Mouse (Mus musculus): Measurements from ENCODE around the gene Tmbim1. TPM values are rescaled to one million over a fixed set of nuclear protein-coding genes. Genes with fewer than 3 reads are reported as not detected.

The Tmbim1 gene
- polyA plus RNA-seq, 1 experiment from 2014 or later = 3.7 TPM

GRCm38 (mm10) chr1:74285212-74286010 is 20.0 kb downstream of the Tmbim1 start:
- WGBS = 4% methylated on average over 23 of the region's 23 CpGs
- no peak overlapping the region for H3K27ac ChIP-seq (ENCODE audit: low read depth, low read length)
- H3K27me3 ChIP-seq (replicated peaks; ENCODE audit: control insufficient read depth, insufficient read depth, low read length) = no peaks in the 10 kb centered on the region
- H3K4me3 ChIP-seq (ENCODE audit: low read depth, low read length) = peak overlapping the region; percentile 70
- H3K4me2 ChIP-seq (ENCODE audit: low read length) = peak overlapping the region; percentile 83
- peaks cover 15% of the 10 kb centered on the region for H3K4me1 ChIP-seq (ENCODE audit: control insufficient read depth, insufficient read depth, low read length)
- H3K9me3 ChIP-seq (replicated peaks; ENCODE audit: control insufficient read depth, low read length) = no peaks in the 10 kb centered on the region
- no peak for ATAC-seq
- H3K9ac ChIP-seq (ENCODE audit: low read length) = peak overlapping the region; percentile 69
- no peak for DNase-seq (ENCODE audit: low spot score)
- H3K36me3 ChIP-seq (ENCODE audit: control insufficient read depth, insufficient read depth, low read length) = peaks cover 49% of the 10 kb centered on the region

DNA sequence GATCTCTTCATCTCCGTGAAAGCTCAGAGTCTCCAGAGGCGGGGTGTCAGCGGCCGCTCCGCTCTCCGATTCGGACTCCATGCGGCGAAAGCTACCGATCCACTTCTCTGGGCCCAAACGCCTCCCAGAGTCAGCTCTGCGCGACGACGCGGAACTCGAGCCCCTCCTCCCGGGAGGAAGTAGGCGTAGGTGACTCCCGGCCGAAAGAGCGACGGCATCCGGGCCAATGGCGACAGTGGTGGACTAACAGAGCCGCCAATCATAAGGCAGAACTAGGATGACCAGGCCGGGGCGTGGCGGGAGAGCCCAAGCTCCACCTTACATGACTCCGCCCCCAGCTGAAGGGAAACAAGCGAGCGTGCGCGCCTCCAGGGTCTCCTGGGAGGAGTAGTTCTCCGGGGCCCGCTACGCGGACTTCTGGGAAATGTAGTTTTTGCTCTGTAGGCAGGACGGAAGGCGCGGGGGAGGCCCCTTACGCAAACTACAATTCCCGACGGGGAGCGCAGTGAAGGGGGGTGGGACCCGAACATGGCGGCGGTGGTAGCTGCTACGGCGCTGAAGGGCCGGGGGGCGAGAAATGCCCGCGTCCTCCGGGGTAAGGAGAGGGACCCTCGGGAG is 20.8 kb downstream of the Tmbim1 start, which contains the start of the genes Aamp and Pnkd:
Aamp (minus strand) TSS at position 196 of the 618 bp plus-strand sequence.
Pnkd (plus strand) TSS at position 388 of the 618 bp plus-strand sequence.
- H3K4me3 ChIP-seq (ENCODE audit: low read depth, low read length) = peak within 1 kb of the TSS; percentile 70
- peak; percentile 100 for DNase-seq (ENCODE audit: low spot score)
- H3K9me3 ChIP-seq (replicated peaks; ENCODE audit: control insufficient read depth, low read length) = no peaks in the 10 kb centered on the region
- peaks cover 49% of the 10 kb centered on the region for H3K36me3 ChIP-seq (ENCODE audit: control insufficient read depth, insufficient read depth, low read length)
- under 1% methylated on average over 55 of the region's 56 CpGs for WGBS
- peak within 1 kb of the TSS; percentile 74 for H3K9ac ChIP-seq (ENCODE audit: low read length)
- peak within 1 kb of the TSS; percentile 83 for H3K4me2 ChIP-seq (ENCODE audit: low read length)
- peak; percentile 97 for ATAC-seq
- H3K4me1 ChIP-seq (ENCODE audit: control insufficient read depth, insufficient read depth, low read length) = peaks cover 12% of the 10 kb centered on the region
- peak within 1 kb of the TSS; percentile 67 for H3K27ac ChIP-seq (ENCODE audit: low read depth, low read length)
- no peaks in the 10 kb centered on the region for H3K27me3 ChIP-seq (replicated peaks; ENCODE audit: control insufficient read depth, insufficient read depth, low read length)

DNA sequence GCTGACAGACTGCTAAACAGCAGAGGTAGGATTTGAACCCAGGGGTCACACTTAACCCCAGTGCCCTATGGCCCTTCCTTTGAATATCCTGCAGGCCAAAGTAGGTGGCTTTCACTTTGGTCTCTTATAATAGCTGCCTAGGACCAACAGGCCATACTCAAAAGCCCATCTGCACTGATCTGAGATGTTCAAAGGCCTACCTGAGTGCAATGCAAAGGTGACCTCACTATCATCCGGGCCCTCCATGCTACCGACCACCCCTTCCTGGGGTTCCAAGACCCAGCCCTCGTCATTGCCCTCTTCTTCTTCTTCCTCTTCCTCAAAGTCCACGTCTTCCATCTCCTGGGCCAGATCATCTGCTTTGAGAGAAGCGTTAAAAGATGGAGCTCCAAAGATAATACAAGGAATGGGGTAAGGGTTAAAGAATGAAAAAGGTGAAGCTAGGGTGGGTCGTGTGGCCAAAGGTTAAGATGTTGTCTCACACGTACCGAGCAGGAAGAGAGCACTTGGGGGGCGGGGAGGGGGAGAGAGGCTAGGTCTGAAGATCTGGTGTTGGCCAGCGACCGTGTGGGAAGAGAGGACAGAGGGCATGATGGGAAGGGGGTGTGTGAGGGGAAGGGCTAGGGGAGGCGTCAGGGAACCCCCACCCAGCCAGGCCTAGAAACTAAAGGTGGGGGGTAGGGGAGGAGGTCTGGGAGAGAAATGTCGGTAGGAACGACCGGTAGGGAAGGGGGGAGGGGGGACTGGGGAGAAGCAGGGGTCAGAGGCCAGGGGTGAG is 21.5 kb downstream of the Tmbim1 start:
- Histone ChIP-seq H3K4me1 (ENCODE audit: control insufficient read depth, insufficient read depth, low read length) (peaks cover 12% of the 10 kb centered on the region), H3K9ac (ENCODE audit: low read length) (peak overlapping the region; percentile 74), H3K9me3 (replicated peaks; ENCODE audit: control insufficient read depth, low read length) (no peaks in the 10 kb centered on the region), H3K4me3 (ENCODE audit: low read depth, low read length) (peak overlapping the region; percentile 70), H3K4me2 (ENCODE audit: low read length) (peak overlapping the region; percentile 60), H3K36me3 (ENCODE audit: control insufficient read depth, insufficient read depth, low read length) (peaks cover 53% of the 10 kb centered on the region), H3K27me3 (replicated peaks; ENCODE audit: control insufficient read depth, insufficient read depth, low read length) (no peaks in the 10 kb centered on the region), H3K27ac (ENCODE audit: low read depth, low read length) (peak overlapping the region; percentile 67)
- DNase-seq (ENCODE audit: low spot score) = peak; percentile 55
- peak; percentile 29 for ATAC-seq
- 15% methylated on average over 15 of the region's 15 CpGs for WGBS

DNA sequence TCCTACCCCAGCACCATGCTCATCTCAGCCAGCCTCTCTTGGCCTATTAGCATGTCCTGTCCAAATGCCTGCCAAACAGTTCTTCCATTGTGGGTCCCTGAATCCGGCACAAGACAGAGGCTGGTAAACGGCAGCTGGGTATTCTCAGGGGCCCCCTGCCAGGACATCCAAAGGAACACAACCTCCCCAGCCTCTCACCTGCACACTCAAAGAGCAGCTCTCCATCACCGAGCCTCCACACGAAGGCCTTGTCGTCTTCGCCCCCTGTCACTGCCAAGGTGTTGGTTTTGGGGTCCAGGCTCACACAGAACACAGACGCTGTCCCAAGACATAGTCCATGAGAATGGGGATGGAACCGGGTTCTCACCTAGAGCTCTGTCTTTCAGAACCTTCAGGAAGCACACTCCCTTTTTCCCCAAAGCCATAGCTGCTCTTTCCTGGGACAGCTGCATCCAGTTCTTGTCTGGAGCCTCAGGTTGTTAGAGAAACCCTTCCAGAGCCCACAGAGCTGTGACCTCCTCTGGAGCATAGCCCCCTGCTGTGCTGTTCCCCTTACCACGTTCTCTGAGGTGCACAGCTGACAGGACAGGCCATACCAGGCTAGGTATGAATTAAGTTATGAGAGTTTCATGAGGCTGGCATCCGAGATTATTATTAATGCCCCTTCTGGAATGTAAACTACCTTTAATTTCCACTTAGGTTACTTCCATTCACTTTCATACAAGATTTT is 22.4 kb downstream of the Tmbim1 start:
- peaks cover 12% of the 10 kb centered on the region for H3K4me1 ChIP-seq (ENCODE audit: control insufficient read depth, insufficient read depth, low read length)
- H3K36me3 ChIP-seq (ENCODE audit: control insufficient read depth, insufficient read depth, low read length) = peaks cover 49% of the 10 kb centered on the region
- no peaks in the 10 kb centered on the region for H3K9me3 ChIP-seq (replicated peaks; ENCODE audit: control insufficient read depth, low read length)
- peak overlapping the region; percentile 14; the same call in 1 of the 2 replicates for H3K4me2 ChIP-seq (ENCODE audit: low read length)
- no peak for ATAC-seq
- no peaks in the 10 kb centered on the region for H3K27me3 ChIP-seq (replicated peaks; ENCODE audit: control insufficient read depth, insufficient read depth, low read length)
- no peak for DNase-seq (ENCODE audit: low spot score)
- whole genome bisulfite sequencing = 89% methylated on average over 10 of the region's 10 CpGs
- H3K4me3 ChIP-seq (ENCODE audit: low read depth, low read length) = no peak overlapping the region
- no peak overlapping the region; the same call in 1 of the 2 replicates for H3K9ac ChIP-seq (ENCODE audit: low read length)
- H3K27ac ChIP-seq (ENCODE audit: low read depth, low read length) = no peak overlapping the region

GRCm38 (mm10) chr1:74281886-74282285 is 23.5 kb downstream of the Tmbim1 start:
- no peak overlapping the region for H3K4me2 ChIP-seq (ENCODE audit: low read length)
- no peak for DNase-seq (ENCODE audit: low spot score)
- no peak overlapping the region for H3K27ac ChIP-seq (ENCODE audit: low read depth, low read length)
- peaks cover 46% of the 10 kb centered on the region for H3K36me3 ChIP-seq (ENCODE audit: control insufficient read depth, insufficient read depth, low read length)
- no peak for ATAC-seq
- no peak overlapping the region for H3K9ac ChIP-seq (ENCODE audit: low read length)
- WGBS = 98% methylated on average over 8 of the region's 8 CpGs
- no peaks in the 10 kb centered on the region for H3K9me3 ChIP-seq (replicated peaks; ENCODE audit: control insufficient read depth, low read length)
- H3K27me3 ChIP-seq (replicated peaks; ENCODE audit: control insufficient read depth, insufficient read depth, low read length) = no peaks in the 10 kb centered on the region
- no peak overlapping the region for H3K4me3 ChIP-seq (ENCODE audit: low read depth, low read length)
- H3K4me1 ChIP-seq (ENCODE audit: control insufficient read depth, insufficient read depth, low read length) = peaks cover 12% of the 10 kb centered on the region

DNA sequence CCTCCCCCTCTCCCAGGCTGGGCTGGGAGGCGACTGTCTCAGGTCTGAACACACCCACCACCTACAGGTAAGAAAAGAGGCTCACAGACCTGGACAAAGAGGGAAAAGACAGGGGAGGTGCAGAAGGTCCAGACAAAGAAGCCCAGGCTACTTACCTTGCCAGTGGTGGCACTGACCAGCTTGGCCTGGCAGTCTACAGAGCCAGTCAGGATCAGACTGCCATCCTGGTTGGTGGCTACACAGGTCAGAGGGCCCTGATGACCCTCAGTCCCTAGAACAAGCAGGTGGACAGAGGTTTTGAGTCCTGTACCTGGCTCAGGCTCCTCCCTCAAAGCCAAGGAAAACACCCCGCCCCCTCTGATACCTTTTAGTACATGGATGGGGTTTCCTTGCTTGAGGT is 24.1 kb downstream of the Tmbim1 start:
- no peaks in the 10 kb centered on the region for H3K27me3 ChIP-seq (replicated peaks; ENCODE audit: control insufficient read depth, insufficient read depth, low read length)
- peaks cover 12% of the 10 kb centered on the region for H3K4me1 ChIP-seq (ENCODE audit: control insufficient read depth, insufficient read depth, low read length)
- 100% methylated on average over 2 of the region's 2 CpGs for WGBS
- H3K9me3 ChIP-seq (replicated peaks; ENCODE audit: control insufficient read depth, low read length) = no peaks in the 10 kb centered on the region
- ATAC-seq = no peak
- H3K4me2 ChIP-seq (ENCODE audit: low read length) = no peak overlapping the region
- peaks cover 46% of the 10 kb centered on the region for H3K36me3 ChIP-seq (ENCODE audit: control insufficient read depth, insufficient read depth, low read length)
- no peak for DNase-seq (ENCODE audit: low spot score)
- no peak overlapping the region for H3K4me3 ChIP-seq (ENCODE audit: low read depth, low read length)
- H3K27ac ChIP-seq (ENCODE audit: low read depth, low read length) = no peak overlapping the region
- no peak overlapping the region for H3K9ac ChIP-seq (ENCODE audit: low read length)

- H3K27ac ChIP-seq (ENCODE audit: low read depth, low read length) = no peak overlapping the region
- no peak overlapping the region for H3K9ac ChIP-seq (ENCODE audit: low read length)
- ATAC-seq = no peak
- peaks cover 46% of the 10 kb centered on the region for H3K36me3 ChIP-seq (ENCODE audit: control insufficient read depth, insufficient read depth, low read length)
- H3K4me1 ChIP-seq (ENCODE audit: control insufficient read depth, insufficient read depth, low read length) = peaks cover 11% of the 10 kb centered on the region
- H3K9me3 ChIP-seq (replicated peaks; ENCODE audit: control insufficient read depth, low read length) = no peaks in the 10 kb centered on the region
- H3K4me2 ChIP-seq (ENCODE audit: low read length) = no peak overlapping the region
- no peak overlapping the region for H3K4me3 ChIP-seq (ENCODE audit: low read depth, low read length)
- DNase-seq (ENCODE audit: low spot score) = no peak
- WGBS = 95% methylated on average over 14 of the region's 14 CpGs
- no peaks in the 10 kb centered on the region for H3K27me3 ChIP-seq (replicated peaks; ENCODE audit: control insufficient read depth, insufficient read depth, low read length)
These were observed 24.7 kb downstream of the Tmbim1 start for GRCm38 (mm10) chr1:74280591-74281325.

DNA sequence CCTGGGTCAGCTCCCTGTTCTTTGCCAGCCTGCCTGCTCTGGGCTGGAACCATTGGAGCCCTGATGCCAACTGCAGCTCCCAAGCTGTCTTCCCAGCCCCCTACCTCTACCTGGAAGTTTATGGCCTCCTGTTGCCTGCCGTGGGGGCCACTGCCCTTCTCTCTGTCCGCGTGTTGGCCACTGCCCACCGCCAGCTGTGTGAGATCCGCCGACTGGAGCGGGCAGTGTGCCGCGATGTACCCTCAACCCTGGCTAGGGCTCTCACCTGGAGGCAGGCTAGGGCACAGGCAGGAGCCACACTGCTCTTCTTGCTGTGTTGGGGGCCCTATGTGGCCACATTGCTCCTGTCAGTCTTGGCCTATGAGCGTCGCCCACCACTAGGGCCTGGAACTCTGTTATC is 26.4 kb downstream of the Tmbim1 start:
- Histone ChIP-seq H3K9me3 (replicated peaks; ENCODE audit: control insufficient read depth, low read length) (no peaks in the 10 kb centered on the region), H3K4me1 (ENCODE audit: control insufficient read depth, insufficient read depth, low read length) (peaks cover 7% of the 10 kb centered on the region; the same call in 1 of the 2 replicates), H3K4me3 (ENCODE audit: low read depth, low read length) (no peak overlapping the region), H3K27ac (ENCODE audit: low read depth, low read length) (no peak overlapping the region), H3K9ac (ENCODE audit: low read length) (no peak overlapping the region), H3K36me3 (ENCODE audit: control insufficient read depth, insufficient read depth, low read length) (peaks cover 46% of the 10 kb centered on the region), H3K27me3 (replicated peaks; ENCODE audit: control insufficient read depth, insufficient read depth, low read length) (no peaks in the 10 kb centered on the region), H3K4me2 (ENCODE audit: low read length) (no peak overlapping the region)
- DNase-seq (ENCODE audit: low spot score) = no peak
- 92% methylated on average over 11 of the region's 11 CpGs for WGBS
- ATAC-seq = no peak

Measured in forebrain, embryonic 14.5 days (tissue).